Mouse (Mus musculus) liver, adult 2 months (tissue): ENCODE results near the gene Palm2.

Experiments
- CTCF ChIP-seq: fragments of 200-500 bp; IDR thresholded peaks from 2 replicates; pipeline ENCODE4 v1.5.1; 2011; ENCODE audit warnings: low read depth, low read length, control low read depth
- POLR2A ChIP-seq: fragments of 200-500 bp; IDR thresholded peaks from 2 replicates; pipeline ENCODE4 v1.6.1; 2011; ENCODE audit warnings: low read length, control low read depth; ENCODE audit not compliant: insufficient read depth; ENCODE audit errors: extremely low read depth

DNA sequence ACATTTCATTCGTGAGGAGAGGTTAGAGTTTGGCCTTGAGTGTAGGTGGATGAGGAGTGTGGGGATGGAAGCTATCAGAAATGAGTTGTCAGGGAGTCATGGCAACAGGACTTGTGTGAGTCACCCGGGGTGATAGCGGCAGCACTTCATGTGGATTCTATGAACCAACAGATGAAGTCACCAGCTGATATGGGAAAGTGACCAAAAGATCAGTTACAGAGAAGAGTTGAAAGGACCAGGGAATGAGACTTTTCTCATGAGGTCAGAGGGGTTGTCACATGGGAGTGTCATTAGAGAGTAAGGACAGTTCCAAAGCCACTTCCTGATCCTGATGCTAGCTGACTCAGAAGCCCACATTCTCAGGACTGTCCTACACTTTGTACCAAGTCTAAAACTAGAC lies 172.2 kb downstream of the Palm2 start:
- no peak for TF ChIP-seq CTCF
- no peak for TF ChIP-seq POLR2A
